Mouse (Mus musculus) liver, embryonic 15.5 days (tissue): ENCODE measurements around the gene Olfr1382. TPM values are rescaled to one million over a fixed set of nuclear protein-coding genes. Genes with fewer than 3 reads are reported as not detected.

Source experiments
- polyA plus RNA-seq: library from polyadenylated mRNA; unstranded; fragments of >200 nt; fragmentation: Nextera tagmentation; extraction: Ambion mirVana; gene quantifications from 2 replicates; pipeline ENCODE4 v1.2.1, GENCODE M21; 2015

Gene Olfr1382
- polyA plus RNA-seq, 1 experiment from 2014 or later: not detected

Other genes with a start within 250 kb of the Olfr1382 start
- not detected in 2 replicates for gene Olfr1393, start 249.9 kb upstream of the Olfr1382 start, polyA plus RNA-seq
- not detected in 2 replicates for gene Olfr1392, start 243.0 kb upstream of the Olfr1382 start, polyA plus RNA-seq
- not detected in 2 replicates for gene Olfr10, start 223.5 kb upstream of the Olfr1382 start, polyA plus RNA-seq
- not detected in 2 replicates for gene Olfr1391, start 205.5 kb upstream of the Olfr1382 start, polyA plus RNA-seq
- gene Olfr1390, start 193.1 kb upstream of the Olfr1382 start, polyA plus RNA-seq: not detected in 2 replicates
- gene Olfr1389, start 105.2 kb upstream of the Olfr1382 start, polyA plus RNA-seq: not detected in 2 replicates
- 0.06 TPM in 1 of 2 replicates, not detected in the other for gene Olfr1388, start 91.6 kb upstream of the Olfr1382 start, polyA plus RNA-seq
- gene Olfr1387, start 72.9 kb upstream of the Olfr1382 start, polyA plus RNA-seq: not detected in 2 replicates
- gene Olfr1386, start 63.2 kb upstream of the Olfr1382 start, polyA plus RNA-seq: not detected in 2 replicates
- gene Olfr1385, start 39.2 kb upstream of the Olfr1382 start, polyA plus RNA-seq: not detected in 2 replicates
- not detected in 2 replicates for gene Olfr1384, start 21.5 kb upstream of the Olfr1382 start, polyA plus RNA-seq
- gene Olfr1383, start 8.6 kb upstream of the Olfr1382 start, polyA plus RNA-seq: not detected in 2 replicates
- not detected in 2 replicates for gene Olfr1381, start 15.2 kb downstream of the Olfr1382 start, polyA plus RNA-seq
- gene Olfr1380, start 28.6 kb downstream of the Olfr1382 start, polyA plus RNA-seq: not detected in 2 replicates
- 2.9 and 3.8 TPM in 2 replicates for gene Flt4, start 81.0 kb downstream of the Olfr1382 start, polyA plus RNA-seq
- 0.20 TPM in 1 of 2 replicates, not detected in the other for gene Scgb3a1, start 135.4 kb downstream of the Olfr1382 start, polyA plus RNA-seq
- gene Cnot6, start 184.5 kb downstream of the Olfr1382 start, polyA plus RNA-seq: 18.7 and 18.8 TPM in 2 replicates